Mouse (Mus musculus): Measurements from ENCODE around the gene Nprl2. TPM values are rescaled to one million over a fixed set of nuclear protein-coding genes. Genes with fewer than 3 reads are reported as not detected.

Nprl2 gene
- polyA plus RNA-seq, 1 experiment = 0.92 TPM

GRCm38 (mm10) chr9:107521711-107522399, 20.2 kb upstream of the Nprl2 start:
- no peak for TF ChIP-seq GATA1 (IDR thresholded peaks at IDR 0.05; ENCODE audit: low read length)

GRCm38 (mm10) chr9:107522400-107522711, 19.7 kb upstream of the Nprl2 start:
- TF ChIP-seq GATA1 (IDR thresholded peaks at IDR 0.05; ENCODE audit: low read length) = no peak

GRCm38 (mm10) chr9:107526198-107527026, 15.6 kb upstream of the Nprl2 start:
- TF ChIP-seq GATA1 (IDR thresholded peaks at IDR 0.05; ENCODE audit: low read length) = no peak

GRCm38 (mm10) chr9:107533791-107534407, 8.1 kb upstream of the Nprl2 start, which contains the start of gene Tmem115:
Gene Tmem115, plus strand, starts transcription at chr9:107533945.
- no peak for TF ChIP-seq GATA1 (IDR thresholded peaks at IDR 0.05; ENCODE audit: low read length)

- TF ChIP-seq GATA1 (IDR thresholded peaks at IDR 0.05; ENCODE audit: low read length) = no peak
Measured at GRCm38 (mm10) chr9:107534408-107535202, 7.4 kb upstream of the Nprl2 start.

GRCm38 (mm10) chr9:107538231-107538630, 3.8 kb upstream of the Nprl2 start:
- TF ChIP-seq GATA1 (IDR thresholded peaks at IDR 0.05; ENCODE audit: low read length) = no peak

GRCm38 (mm10) chr9:107538711-107539110, 3.3 kb upstream of the Nprl2 start:
- TF ChIP-seq GATA1 (IDR thresholded peaks at IDR 0.05; ENCODE audit: low read length) = no peak

- TF ChIP-seq GATA1 (IDR thresholded peaks at IDR 0.05; ENCODE audit: low read length) = no peak
Measured at GRCm38 (mm10) chr9:107539940-107540339, 2.1 kb upstream of the Nprl2 start.

GRCm38 (mm10) chr9:107540420-107540819, 1.6 kb upstream of the Nprl2 start:
- no peak for TF ChIP-seq GATA1 (IDR thresholded peaks at IDR 0.05; ENCODE audit: low read length)

- TF ChIP-seq GATA1 (IDR thresholded peaks at IDR 0.05; ENCODE audit: low read length) = no peak
Measured at GRCm38 (mm10) chr9:107541005-107541404, 1.0 kb upstream of the Nprl2 start.

- TF ChIP-seq GATA1 (IDR thresholded peaks at IDR 0.05; ENCODE audit: low read length) = no peak
Measured at GRCm38 (mm10) chr9:107542352-107542686, 293 bp downstream of the Nprl2 start.

GRCm38 (mm10) chr9:107542721-107543120, 695 bp downstream of the Nprl2 start:
- TF ChIP-seq GATA1 (IDR thresholded peaks at IDR 0.05; ENCODE audit: low read length) = no peak

GRCm38 (mm10) chr9:107543299-107543698, 1.3 kb downstream of the Nprl2 start:
- TF ChIP-seq GATA1 (IDR thresholded peaks at IDR 0.05; ENCODE audit: low read length) = no peak

- no peak for TF ChIP-seq GATA1 (IDR thresholded peaks at IDR 0.05; ENCODE audit: low read length)
Measured at GRCm38 (mm10) chr9:107544196-107544700, 2.2 kb downstream of the Nprl2 start.

- no peak for TF ChIP-seq GATA1 (IDR thresholded peaks at IDR 0.05; ENCODE audit: low read length)
Measured at GRCm38 (mm10) chr9:107544729-107545128, 2.7 kb downstream of the Nprl2 start.

All from G1E-ER4 (cell line).